35 mouse cellular contexts compared by ENCODE assay signal in the genomic region with DNA sequence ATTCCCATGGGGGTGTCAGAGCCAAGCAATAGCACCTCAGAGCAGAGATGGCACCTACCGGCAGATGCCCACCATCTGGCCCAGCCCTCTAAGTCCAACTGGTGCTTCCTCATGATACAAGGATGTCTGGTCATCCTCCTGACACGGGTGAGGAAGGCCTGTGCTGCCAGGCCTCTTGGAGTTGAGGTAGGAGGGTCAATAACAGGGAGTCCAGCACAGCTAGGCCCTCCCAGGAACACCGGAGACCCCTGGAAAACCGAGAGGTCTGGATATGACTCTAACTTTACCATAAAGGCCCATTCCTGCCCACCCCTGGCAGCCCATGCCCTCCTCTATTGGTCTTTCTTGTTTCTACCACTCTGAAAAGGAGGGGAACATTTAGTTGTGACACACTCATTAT. TPM values are rescaled to one million over a fixed set of nuclear protein-coding genes. Genes with fewer than 3 reads are reported as not detected.
"Had no signal": no experiment of that assay in that cellular context is flagged by ENCODE, and none has a peak within 500 bp of the region (broad histone marks: within the 10 kb centered on the region; RNA-seq: fewer than 3 reads in every experiment).

No protein-coding gene starts in this region.

- H3K4me2 ChIP-seq: limb, embryonic 12.5 days; limb, embryonic 13.5 days; limb, embryonic 15.5 days; liver, embryonic 11.5 days; liver, embryonic 12.5 days; liver, embryonic 13.5 days; liver, embryonic 15.5 days; lung, embryonic 14.5 days; lung, embryonic 15.5 days; midbrain, embryonic 12.5 days; midbrain, embryonic 13.5 days; neural tube, embryonic 12.5 days had no signal

- H3K4me1 ChIP-seq: liver, embryonic 12.5 days; liver, embryonic 13.5 days; liver, embryonic 15.5 days had no signal

- H3K36me3 ChIP-seq: liver, embryonic 12.5 days; liver, embryonic 13.5 days; liver, embryonic 15.5 days; lung, embryonic 15.5 days; midbrain, embryonic 12.5 days; neural tube, embryonic 12.5 days had no signal

- H3K4me3 ChIP-seq: left cerebral cortex, adult 2 months; limb, embryonic 10.5 days; limb, embryonic 12.5 days; limb, embryonic 13.5 days; limb, embryonic 15.5 days; liver, embryonic 12.5 days; liver, embryonic 13.5 days; liver, embryonic 15.5 days; lung, embryonic 15.5 days; megakaryocyte, embryonic 14.5 days; midbrain, embryonic 10.5 days; midbrain, embryonic 12.5 days; midbrain, embryonic 13.5 days; myocyte; neural tube, embryonic 12.5 days had no signal

- H3K9me3 ChIP-seq: limb, embryonic 10.5 days; limb, embryonic 12.5 days; limb, embryonic 13.5 days; limb, embryonic 15.5 days; liver, embryonic 12.5 days; liver, embryonic 13.5 days; liver, embryonic 15.5 days; lung, embryonic 15.5 days; megakaryocyte, embryonic 14.5 days; midbrain, embryonic 10.5 days; midbrain, embryonic 12.5 days; midbrain, embryonic 13.5 days; neural tube, embryonic 12.5 days had no signal

- H3K27me3 ChIP-seq: limb, embryonic 12.5 days; limb, embryonic 13.5 days; limb, embryonic 15.5 days; liver, embryonic 12.5 days; liver, embryonic 13.5 days; liver, embryonic 15.5 days; lung, embryonic 15.5 days; megakaryocyte, embryonic 14.5 days; midbrain, embryonic 12.5 days; midbrain, embryonic 13.5 days; neural tube, embryonic 12.5 days had no signal

- H3K9ac ChIP-seq: limb, embryonic 12.5 days; limb, embryonic 13.5 days; limb, embryonic 15.5 days; liver, embryonic 12.5 days; liver, embryonic 13.5 days; liver, embryonic 14.5 days; liver, embryonic 15.5 days; liver, postnatal 0 days; lung, embryonic 14.5 days; lung, embryonic 15.5 days; midbrain, embryonic 12.5 days; midbrain, embryonic 13.5 days; neural tube, embryonic 12.5 days had no signal

- ATAC-seq: liver, embryonic 12.5 days; liver, postnatal 0 days; lung, postnatal 0 days; midbrain, embryonic 13.5 days; midbrain, embryonic 16.5 days had no signal

- DNase-seq: left cerebral cortex, postnatal 4 days; liver; liver, embryonic 13.5 days; liver, postnatal 0 days; lung, adult 18-20 months; lung, adult 2 months; lung, embryonic 14.5 days; lung, postnatal 10 days; lung, postnatal 14 days; lung, postnatal 36 days; lung, postnatal 4 days; midbrain, embryonic 14.5 days had no signal

- H3K27ac ChIP-seq: left cerebral cortex, adult 2 months; limb, embryonic 10.5 days; limb, embryonic 12.5 days; limb, embryonic 13.5 days; limb, embryonic 15.5 days; liver, embryonic 12.5 days; liver, embryonic 13.5 days; liver, embryonic 14.5 days; liver, embryonic 15.5 days; lung, embryonic 15.5 days; macrophage; midbrain, embryonic 10.5 days; midbrain, embryonic 12.5 days; midbrain, embryonic 13.5 days; neural tube, embryonic 12.5 days had no signal

RNA-seq across cellular contexts. Expression of a gene that starts 20.9 kb away (rescaled TPM):
- polyA plus RNA-seq: liver, embryonic 15.5 days; liver, embryonic 16.5 days had no signal

RNA-seq across cellular contexts. Expression of a gene that starts 22.4 kb away (rescaled TPM):
- polyA plus RNA-seq: liver, adult 2 months; liver, embryonic 12.5 days; liver, embryonic 13.5 days; macrophage; midbrain, embryonic 14.5 days had no signal

RNA-seq across cellular contexts. Expression of a gene that starts 42.6 kb away (rescaled TPM):
- polyA plus RNA-seq: liver, embryonic 12.5 days; macrophage had no signal

RNA-seq across cellular contexts. Expression of a gene that starts 56.4 kb away (rescaled TPM):
- polyA plus RNA-seq: limb, embryonic 10.5 days; limb, embryonic 11.5 days; liver, adult 2 months; liver, embryonic 11.5 days; liver, embryonic 12.5 days; liver, embryonic 13.5 days; liver, embryonic 14.5 days; liver, embryonic 15.5 days; liver, embryonic 16.5 days; liver, postnatal 0 days; macrophage; midbrain, embryonic 10.5 days; midbrain, embryonic 13.5 days; myocyte; neural tube, embryonic 11.5 days; neural tube, embryonic 12.5 days had no signal
